Mouse (Mus musculus) midbrain, postnatal 0 days (tissue): Measurements from ENCODE around the gene Mrps24. TPM values are rescaled to one million over a fixed set of nuclear protein-coding genes. Genes with fewer than 3 reads are reported as not detected.
A peak's percentile ranks its signal among the peaks of the same experiment; 100 is the strongest.

Experiments
- ATAC-seq: fragments of 200-750 bp; cut with Nextera tagmentation; 2 replicates; pipeline ENCODE4 v1.8.0; 2017; ENCODE audit warnings: moderate number of reproducible peaks, mild to moderate bottlenecking, moderate TSS enrichment, moderate library complexity; ENCODE audit not compliant: low FRiP score
- DNase-seq: peaks from one replicate; pipeline ENCODE4 v3.0.0-alpha.2; 2015; ENCODE audit warnings: low spot score
- H3K27ac ChIP-seq: fragments of 300-500 bp; sonication (generic); 2 replicates; pipeline ENCODE4 v1.5.1; 2014; ENCODE audit warnings: low read depth, mild to moderate bottlenecking, low read length, mixed read lengths
- H3K27me3 ChIP-seq: fragments of 300-500 bp; sonication (generic); 2 replicates; pipeline ENCODE4 v1.6.1; 2014; ENCODE audit warnings: low read length, control low read depth, mixed read lengths; ENCODE audit not compliant: insufficient read depth
- H3K36me3 ChIP-seq: fragments of 300-500 bp; sonication (generic); 2 replicates; pipeline ENCODE4 v1.6.1; 2014; ENCODE audit warnings: low read length, control low read depth, mixed read lengths; ENCODE audit not compliant: insufficient read depth
- H3K4me1 ChIP-seq: fragments of 300-500 bp; sonication (generic); 2 replicates; pipeline ENCODE4 v1.6.1; 2014; ENCODE audit warnings: mild to moderate bottlenecking, control low read depth, antibody characterized with exemption, low read length, mixed read lengths; ENCODE audit not compliant: insufficient read depth
- H3K4me2 ChIP-seq: fragments of 300-500 bp; sonication (generic); 2 replicates; pipeline ENCODE4 v1.6.1; 2014; ENCODE audit warnings: low read depth, mild to moderate bottlenecking, low read length, mixed read lengths; ENCODE audit not compliant: poor library complexity, severe bottlenecking
- H3K4me3 ChIP-seq: fragments of 300-500 bp; sonication (generic); 2 replicates; pipeline ENCODE4 v1.5.1; 2014; ENCODE audit warnings: low read depth, mild to moderate bottlenecking, low read length, moderate library complexity
- H3K9ac ChIP-seq: fragments of 300-500 bp; sonication (generic); replicated peaks from 2 replicates; pipeline ENCODE4 v1.6.1; 2014; ENCODE audit warnings: mild to moderate bottlenecking, low read length, moderate library complexity, mixed read lengths; ENCODE audit not compliant: poor library complexity, severe bottlenecking
- H3K9me3 ChIP-seq: fragments of 300-500 bp; sonication (generic); 2 replicates; pipeline ENCODE4 v1.6.1; 2016; ENCODE audit warnings: low read length, control low read depth
- CTCF ChIP-seq: IDR thresholded peaks from 2 replicates; pipeline ENCODE4 v1.5.1; 2016; ENCODE audit warnings: antibody characterized with exemption, mild to moderate bottlenecking
- WGBS: fragments of 180-500 bp; shearing (Covaris S2); extraction: QIAGEN DNeasy Blood & Tissue Kit; methylation state at CpG from one replicate; pipeline ENCODE4 v1.1.7; 2014; 5-methylcytosine and 5-hydroxymethylcytosine counted together
- polyA plus RNA-seq: library from polyadenylated mRNA; unstranded; fragments of >200 nt; fragmentation: Nextera tagmentation; extraction: Ambion mirVana; gene quantifications from 2 replicates; pipeline ENCODE4 v1.2.1, GENCODE M21; 2015
- total RNA-seq: library from RNA; depleted of rRNA; stranded (reverse); fragments of >200 nt; gene quantifications from 2 replicates; pipeline ENCODE4 v1.2.3, GENCODE M21; 2014

Mrps24 gene
- total and polyA plus RNA-seq, 2 experiments from 2014 or later, result 86.4 to 222 TPM

GRCm38 (mm10) chr11:5702271-5702956, 13.1 kb downstream of the Mrps24 start:
- WGBS, result 78% methylated on average over 5 of the region's 5 CpGs
- H3K36me3 ChIP-seq, result peaks cover 6% of the 10 kb centered on the region; the same call in 1 of the 2 replicates
- peaks cover 11% of the 10 kb centered on the region for H3K4me1 ChIP-seq
- H3K4me3 ChIP-seq, result no peak overlapping the region
- no peaks in the 10 kb centered on the region for H3K27me3 ChIP-seq
- TF ChIP-seq CTCF, result no peak
- DNase-seq (no peak), ATAC-seq (no peak)
- no peak overlapping the region for H3K9ac ChIP-seq
- H3K4me2 ChIP-seq, result no peak overlapping the region
- H3K27ac ChIP-seq, result no peak overlapping the region
- H3K9me3 ChIP-seq, result no peaks in the 10 kb centered on the region

GRCm38 (mm10) chr11:5701821-5702220, 13.7 kb downstream of the Mrps24 start:
- DNase-seq (no peak), ATAC-seq (no peak)
- Histone ChIP-seq H3K9ac (no peak overlapping the region), H3K27ac (no peak overlapping the region), H3K36me3 (peaks cover 6% of the 10 kb centered on the region; the same call in 1 of the 2 replicates), H3K27me3 (no peaks in the 10 kb centered on the region), H3K4me3 (no peak overlapping the region), H3K4me2 (no peak overlapping the region), H3K9me3 (no peaks in the 10 kb centered on the region), H3K4me1 (peaks cover 11% of the 10 kb centered on the region)
- 95% methylated on average over 1 of the region's 1 CpGs for WGBS
- no peak for TF ChIP-seq CTCF

- ATAC-seq (no peak), DNase-seq (no peak)
- no peak for TF ChIP-seq CTCF
- no peak overlapping the region for H3K4me3 ChIP-seq
- H3K27me3 ChIP-seq, result no peaks in the 10 kb centered on the region
- peaks cover 6% of the 10 kb centered on the region; the same call in 1 of the 2 replicates for H3K36me3 ChIP-seq
- H3K9me3 ChIP-seq, result no peaks in the 10 kb centered on the region
- 77% methylated on average over 2 of the region's 2 CpGs for WGBS
- H3K27ac ChIP-seq, result no peak overlapping the region
- H3K4me2 ChIP-seq, result no peak overlapping the region
- no peak overlapping the region for H3K9ac ChIP-seq
- H3K4me1 ChIP-seq, result peaks cover 8% of the 10 kb centered on the region
Observed at GRCm38 (mm10) chr11:5701300-5701699, 14.2 kb downstream of the Mrps24 start.

GRCm38 (mm10) chr11:5700808-5701207, 14.7 kb downstream of the Mrps24 start:
- DNase-seq (no peak), ATAC-seq (no peak)
- Histone ChIP-seq H3K36me3 (peaks cover 6% of the 10 kb centered on the region; the same call in 1 of the 2 replicates), H3K27ac (no peak overlapping the region), H3K27me3 (no peaks in the 10 kb centered on the region), H3K4me1 (peaks cover 3% of the 10 kb centered on the region; the same call in 1 of the 2 replicates), H3K4me2 (no peak overlapping the region), H3K4me3 (no peak overlapping the region), H3K9me3 (no peaks in the 10 kb centered on the region), H3K9ac (no peak overlapping the region)
- no peak for TF ChIP-seq CTCF
- 89% methylated on average over 7 of the region's 7 CpGs for WGBS

GRCm38 (mm10) chr11:5691775-5692174, 23.7 kb downstream of the Mrps24 start:
- Histone ChIP-seq H3K27me3 (no peaks in the 10 kb centered on the region), H3K4me3 (no peak overlapping the region), H3K4me1 (no peaks in the 10 kb centered on the region), H3K9ac (no peak overlapping the region), H3K27ac (no peak overlapping the region), H3K4me2 (no peak overlapping the region), H3K9me3 (no peaks in the 10 kb centered on the region), H3K36me3 (no peaks in the 10 kb centered on the region)
- no peak for ATAC-seq
- peak; percentile 76 for TF ChIP-seq CTCF
- 37% methylated on average over 7 of the region's 7 CpGs for WGBS
- DNase-seq, result peak; percentile 60

- DNase-seq (no peak), ATAC-seq (no peak)
- H3K4me3 ChIP-seq, result no peak overlapping the region
- H3K4me1 ChIP-seq, result no peaks in the 10 kb centered on the region
- no peaks in the 10 kb centered on the region for H3K9me3 ChIP-seq
- no peak overlapping the region for H3K9ac ChIP-seq
- no peaks in the 10 kb centered on the region for H3K36me3 ChIP-seq
- H3K27ac ChIP-seq, result no peak overlapping the region
- H3K27me3 ChIP-seq, result no peaks in the 10 kb centered on the region
- 47% methylated on average over 7 of the region's 7 CpGs for WGBS
- no peak overlapping the region for H3K4me2 ChIP-seq
- no peak for TF ChIP-seq CTCF
Observed at GRCm38 (mm10) chr11:5684283-5684682, 31.2 kb downstream of the Mrps24 start.
